Mouse (Mus musculus) spleen, postnatal 10 days (tissue): ENCODE data around the gene Lhx8.

Experiments used
- DNase-seq, 2 experiments: peaks; one replicate each; pipeline ENCODE4 v3.0.0; 2021 to 2022; ENCODE audit warnings: low spot score in 2 of 2

Lhx8 gene

DNA sequence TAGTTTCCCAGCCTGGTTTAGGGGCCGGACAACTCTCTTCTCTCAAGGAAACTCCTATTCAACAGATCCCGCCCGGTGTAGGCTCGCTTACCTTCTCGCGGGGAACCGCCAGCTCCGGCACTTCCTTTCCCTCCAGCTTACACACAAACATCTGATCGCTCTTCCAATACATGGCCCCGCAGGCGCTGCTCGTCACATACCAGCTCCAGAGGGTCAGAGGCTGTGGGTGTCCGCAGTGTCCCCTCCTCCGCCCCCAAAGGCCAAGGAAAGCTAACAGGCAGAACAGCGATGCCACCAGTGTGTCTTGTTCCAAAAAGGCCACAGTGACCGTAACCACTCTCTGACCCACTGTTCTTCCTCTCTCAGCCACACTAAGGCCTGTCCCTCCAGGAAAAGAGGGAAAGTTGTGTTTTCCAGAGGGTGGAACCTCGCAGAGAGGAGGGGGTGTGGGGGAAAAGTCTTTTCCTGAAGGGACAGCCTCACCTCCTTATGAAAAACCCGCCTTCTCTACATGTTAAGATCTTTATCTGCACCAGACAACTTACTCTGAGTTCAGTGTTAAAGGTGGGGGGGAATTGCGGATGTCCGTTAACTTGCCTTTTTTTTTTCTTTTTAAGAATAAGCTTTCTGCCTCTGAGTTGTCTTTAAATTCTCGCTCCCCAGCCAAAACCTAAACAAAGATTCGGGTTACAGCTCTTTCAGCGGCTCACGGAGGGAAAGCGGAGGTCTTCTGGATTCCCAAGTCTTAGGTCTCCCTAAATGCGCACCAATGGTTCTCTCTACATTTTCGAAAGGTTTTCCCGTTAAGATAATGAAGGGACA lies at the start of gene Lhx8:
Lhx8 (minus strand) TSS at position 479 of the 822 bp plus-strand sequence.
- DNase-seq, result no peak

DNA sequence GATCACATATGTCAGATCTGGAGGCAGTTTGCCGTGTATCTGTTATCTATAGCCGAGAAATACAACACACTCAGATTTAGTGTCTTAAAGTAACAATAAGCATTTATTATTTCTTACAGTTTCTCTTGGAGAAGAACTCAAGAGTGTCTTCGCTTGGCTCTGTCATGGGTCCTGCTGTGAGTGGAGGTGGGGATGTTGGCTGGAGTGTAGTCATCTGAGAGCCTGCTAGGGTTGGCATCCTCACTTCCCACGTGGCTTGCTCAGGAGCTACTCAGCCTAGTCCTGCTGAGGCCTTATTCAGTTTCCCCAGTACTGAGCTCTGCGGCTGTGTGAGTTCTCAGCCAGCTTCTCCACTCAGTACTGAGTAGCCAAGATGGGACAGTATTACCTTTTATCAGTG lies 43.1 kb upstream of the Lhx8 start:
- no peak for DNase-seq

- no peak for DNase-seq
These were observed 42.2 kb upstream of the Lhx8 start for GRCm38 (mm10) chr3:154372688-154373087.

GRCm38 (mm10) chr3:154367327-154367726 lies 36.9 kb upstream of the Lhx8 start:
- DNase-seq, result no peak

GRCm38 (mm10) chr3:154364604-154365209 lies 34.2 kb upstream of the Lhx8 start:
- DNase-seq, result no peak

DNA sequence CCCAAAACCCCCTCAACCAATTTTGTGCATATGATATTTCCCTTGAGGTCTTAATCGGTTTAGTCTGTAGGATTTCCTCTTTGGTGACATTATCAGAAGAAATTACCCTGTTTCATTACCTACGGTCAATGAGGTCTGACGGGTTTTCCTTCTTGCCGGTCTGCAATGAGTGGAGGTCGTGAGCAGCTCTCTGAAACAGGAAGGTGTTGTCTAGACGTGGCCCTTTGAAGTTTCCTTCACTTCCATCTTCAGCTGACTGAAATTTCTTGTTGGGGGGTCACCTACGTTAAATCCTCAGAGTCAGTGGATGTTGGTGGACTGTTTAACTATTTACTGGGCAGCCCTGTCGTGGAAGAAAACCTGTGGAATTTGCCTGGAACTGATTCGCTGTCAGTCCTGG lies 33.0 kb upstream of the Lhx8 start:
- no peak for DNase-seq

- DNase-seq, result no peak
These were observed 28.8 kb upstream of the Lhx8 start for GRCm38 (mm10) chr3:154359231-154359630.

GRCm38 (mm10) chr3:154340294-154340914 lies 9.9 kb upstream of the Lhx8 start:
- no peak for DNase-seq

- DNase-seq, result no peak
These were observed 9.3 kb upstream of the Lhx8 start for GRCm38 (mm10) chr3:154339649-154340260.

DNA sequence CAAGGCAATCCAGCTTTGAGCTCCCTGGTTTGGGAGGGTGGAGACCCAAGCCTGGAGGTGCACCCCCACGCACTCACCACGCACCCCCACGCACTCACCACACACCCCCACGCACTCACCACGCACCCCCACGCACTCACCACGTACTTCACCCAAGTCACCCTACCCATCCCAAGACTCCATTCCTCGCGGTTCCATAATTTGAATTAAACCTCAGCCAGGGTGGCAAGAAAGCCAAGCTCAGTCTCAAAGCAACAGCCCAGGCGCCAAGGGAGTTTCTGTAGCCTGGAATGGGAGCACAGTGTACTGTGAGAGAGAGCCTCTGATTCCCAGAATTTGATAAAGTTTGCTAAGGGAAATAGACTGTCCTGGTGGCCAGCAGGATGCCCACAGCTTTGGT lies 4.3 kb upstream of the Lhx8 start:
- DNase-seq, result no peak

- DNase-seq, result no peak
These were observed 3.0 kb upstream of the Lhx8 start for GRCm38 (mm10) chr3:154333401-154333999.

GRCm38 (mm10) chr3:154332941-154333340 lies 2.5 kb upstream of the Lhx8 start:
- DNase-seq, result no peak

DNA sequence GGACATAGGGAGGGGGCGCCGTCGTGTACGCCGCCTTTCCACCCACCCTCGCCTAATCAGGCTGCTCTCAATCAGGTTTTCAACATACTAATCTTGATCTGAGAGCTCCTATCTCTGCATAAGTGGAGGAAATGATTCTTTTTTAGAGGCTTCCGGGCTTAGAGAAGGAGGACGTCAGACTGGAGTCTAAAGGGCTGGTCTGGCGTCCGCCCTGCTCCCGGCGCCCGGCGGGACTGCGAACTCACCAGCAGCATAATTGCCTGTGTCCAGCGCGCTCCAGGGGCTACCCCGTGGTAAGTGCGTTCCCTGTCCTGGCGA lies 1.7 kb upstream of the Lhx8 start:
- DNase-seq, result no peak

DNA sequence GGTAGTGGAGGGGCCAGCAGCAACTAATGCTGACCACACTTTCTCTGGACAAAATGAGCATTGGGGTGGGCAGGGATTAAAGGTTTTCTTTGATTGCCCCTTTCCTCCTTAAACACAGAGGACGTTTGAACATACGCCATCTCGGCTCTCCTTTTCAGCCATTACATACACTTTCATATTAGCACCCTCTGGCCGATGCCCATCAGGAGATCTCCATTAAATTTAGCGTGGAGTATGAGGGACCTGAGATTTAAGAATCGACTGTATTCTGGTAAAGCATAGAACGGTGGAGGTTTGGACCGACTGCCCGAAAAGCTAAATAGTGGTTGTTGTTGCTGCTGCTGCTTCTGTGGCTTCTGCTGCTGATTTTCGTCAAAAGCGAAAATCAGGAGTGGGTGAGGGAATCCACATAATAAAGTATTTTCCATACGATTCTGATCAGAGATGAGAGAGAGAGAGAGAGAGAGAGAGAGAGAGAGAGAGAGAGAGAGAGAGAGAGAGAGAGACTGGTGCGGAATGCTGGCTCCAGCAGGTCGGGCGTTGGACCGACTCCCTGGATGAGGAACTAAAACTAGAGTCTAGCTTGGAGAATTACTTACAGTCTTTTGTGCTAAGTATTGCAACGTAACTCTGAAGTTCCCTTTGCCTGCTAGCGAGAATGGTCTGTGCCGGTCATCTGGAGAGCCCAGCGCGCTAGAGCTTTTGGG lies 1.2 kb upstream of the Lhx8 start:
- DNase-seq, result no peak

DNA sequence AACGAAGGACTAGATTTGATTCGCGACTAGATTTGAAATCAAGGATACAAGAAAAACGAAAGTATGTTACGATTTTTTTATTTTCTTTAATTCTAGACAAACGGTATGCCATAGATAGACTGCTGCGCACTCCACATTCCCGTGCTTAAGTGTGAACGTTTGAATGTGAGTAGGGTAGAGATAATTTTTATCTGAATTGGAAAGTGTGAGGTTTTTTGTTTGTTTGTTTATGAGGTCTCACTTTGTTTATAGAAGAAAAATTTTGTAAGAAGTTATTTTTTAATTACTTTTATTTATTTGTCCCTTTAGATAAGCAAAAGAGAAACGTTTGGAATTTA lies 513 bp upstream of the Lhx8 start:
- DNase-seq, result no peak

GRCm38 (mm10) chr3:154329323-154330180 lies 907 bp downstream of the Lhx8 start:
- no peak for DNase-seq

DNA sequence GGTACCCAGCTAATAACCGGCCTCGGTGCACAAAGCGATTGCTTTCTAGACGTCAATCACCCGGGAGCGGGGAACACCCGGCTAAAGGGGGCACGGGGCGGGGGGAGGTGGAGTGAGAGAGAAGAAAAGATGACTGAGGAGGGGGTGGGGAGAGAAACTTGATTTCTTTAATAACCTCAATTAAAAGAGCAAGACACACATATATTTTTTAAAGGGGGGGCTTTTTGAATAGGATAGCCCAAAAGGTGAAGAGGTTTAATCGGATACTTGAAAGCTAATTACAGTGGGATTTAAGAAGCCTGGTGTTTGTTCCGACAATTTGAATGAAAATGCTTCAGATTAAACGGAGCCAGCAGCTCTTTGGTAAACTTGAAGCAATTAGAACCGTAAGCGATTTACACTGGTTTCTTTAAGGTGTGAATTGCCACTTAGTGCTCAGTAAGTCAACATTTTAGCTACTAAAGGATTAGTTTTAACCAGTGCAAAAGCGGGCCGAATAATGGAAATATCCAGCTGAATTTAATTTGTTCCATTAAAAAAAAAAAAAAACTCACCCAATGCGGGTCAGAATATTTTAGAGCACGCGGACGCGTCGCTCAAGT lies 1.6 kb downstream of the Lhx8 start:
- no peak for DNase-seq

- no peak for DNase-seq
These were observed 2.4 kb downstream of the Lhx8 start for GRCm38 (mm10) chr3:154327883-154328720.

- DNase-seq, result no peak
These were observed 3.2 kb downstream of the Lhx8 start for GRCm38 (mm10) chr3:154327110-154327882.
